Mouse (Mus musculus) layer of hippocampus, adult 11-12 months (tissue): ENCODE data around the gene Kcnc2.

ENCODE experiments used
- DNase-seq: peaks from one replicate; pipeline ENCODE4 v3.0.0; 2022; ENCODE audit warnings: low spot score

The Kcnc2 gene

DNA sequence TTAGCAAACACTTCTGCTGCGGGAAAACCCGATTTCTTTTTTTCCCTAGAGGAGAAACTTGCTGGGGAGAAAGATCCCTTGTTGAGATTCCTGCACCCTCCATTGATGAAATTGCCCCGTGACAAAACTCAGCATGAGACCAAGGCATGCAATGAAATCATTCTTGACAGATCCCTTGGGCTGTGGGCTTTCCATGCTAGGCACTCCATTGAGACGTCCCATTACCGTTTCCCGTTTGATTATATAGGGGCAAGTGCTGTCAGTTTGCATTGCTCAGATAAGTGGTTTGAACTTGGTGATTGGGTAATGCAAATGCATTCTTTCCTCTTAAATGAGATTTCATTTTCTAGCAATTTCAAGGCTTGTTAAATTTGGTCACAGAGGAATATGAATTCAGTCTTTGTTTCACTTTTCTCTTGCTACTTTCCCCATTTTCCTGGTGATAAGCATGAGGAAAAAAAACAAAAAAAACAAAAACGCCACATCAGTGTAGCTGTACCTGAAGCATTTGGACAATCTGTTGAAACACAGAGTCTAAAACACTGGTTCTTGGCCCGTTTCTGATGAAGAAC is 123.6 kb downstream of the Kcnc2 start:
- DNase-seq: no peak

DNA sequence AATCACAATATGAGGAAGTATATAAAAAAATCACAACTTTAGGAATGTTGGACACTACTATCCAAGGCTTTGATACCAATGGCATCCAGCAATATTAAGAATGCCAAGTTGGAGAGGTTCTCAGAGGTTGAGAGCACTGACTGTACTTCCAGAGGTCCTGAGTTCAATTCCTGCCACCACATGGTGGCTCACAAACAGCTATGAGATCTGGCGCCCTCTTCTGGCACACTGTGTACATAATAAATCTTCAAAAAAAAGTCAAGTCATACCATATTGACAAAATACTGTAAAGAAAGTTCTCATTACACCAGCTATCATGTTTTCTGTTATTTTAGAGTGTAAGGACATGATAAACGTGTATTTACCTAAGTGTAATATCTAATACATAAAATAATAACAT is 126.3 kb downstream of the Kcnc2 start:
- DNase-seq: no peak

DNA sequence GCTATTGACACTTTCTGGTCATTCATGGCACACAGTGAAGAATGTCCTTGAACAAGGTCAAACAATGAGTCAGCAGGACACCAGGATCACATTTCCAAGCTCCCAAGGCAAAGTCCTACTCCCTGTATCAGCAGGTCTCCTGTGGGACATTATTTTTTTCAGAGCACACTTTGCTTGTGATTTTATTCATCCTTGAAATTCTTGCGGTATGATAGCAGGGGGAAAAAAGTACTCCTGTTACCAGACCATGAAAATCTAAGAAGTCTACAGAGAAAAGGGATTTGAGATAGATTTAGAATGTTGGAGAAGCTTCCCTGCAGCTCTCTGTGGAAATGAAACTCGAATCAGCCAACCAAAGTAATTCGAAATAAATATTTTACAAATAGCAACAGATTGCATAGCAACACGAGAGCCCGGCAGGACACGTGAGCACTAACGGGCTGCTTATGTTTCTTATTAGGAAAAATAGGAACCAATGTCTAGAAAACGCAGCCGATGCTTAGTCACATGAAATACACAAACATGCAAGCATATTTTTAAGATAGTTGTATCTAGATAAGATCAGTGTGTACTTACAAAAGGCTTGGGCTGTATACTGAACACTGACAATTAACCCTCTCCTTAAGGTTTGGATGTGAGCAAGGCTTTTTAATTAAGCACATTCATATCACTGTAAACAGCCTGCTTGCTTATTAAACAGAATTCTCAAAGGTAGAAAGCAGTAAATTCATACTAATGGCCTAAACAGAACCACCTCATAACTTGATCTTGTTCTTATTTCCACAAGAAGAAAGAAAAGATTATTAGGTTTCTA is 129.9 kb downstream of the Kcnc2 start:
- peak; percentile 15 for DNase-seq

DNA sequence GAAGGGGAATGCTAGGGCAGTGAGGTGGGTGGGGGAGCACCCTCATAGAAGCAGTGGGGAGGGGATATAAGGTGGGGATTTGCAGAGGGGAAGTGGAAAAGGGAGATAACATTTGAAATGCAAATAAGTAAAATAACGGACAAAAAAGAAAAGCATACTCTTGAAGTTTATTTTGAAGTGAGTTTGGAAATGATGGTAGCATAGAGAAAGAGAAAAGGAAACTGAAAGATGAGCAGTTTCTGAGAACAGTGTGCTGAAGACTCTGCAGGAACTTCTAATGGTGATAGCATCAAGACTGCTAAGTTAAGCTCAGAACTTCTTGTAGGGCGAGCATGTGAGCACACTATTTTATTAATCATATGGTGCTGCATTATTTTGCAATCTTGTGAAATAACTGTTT is 138.6 kb downstream of the Kcnc2 start:
- DNase-seq: no peak

- no peak for DNase-seq
Measured at GRCm38 (mm10) chr10:112423327-112423726, 152.4 kb downstream of the Kcnc2 start.

GRCm38 (mm10) chr10:112436950-112437349 is 166.0 kb downstream of the Kcnc2 start:
- no peak for DNase-seq

DNA sequence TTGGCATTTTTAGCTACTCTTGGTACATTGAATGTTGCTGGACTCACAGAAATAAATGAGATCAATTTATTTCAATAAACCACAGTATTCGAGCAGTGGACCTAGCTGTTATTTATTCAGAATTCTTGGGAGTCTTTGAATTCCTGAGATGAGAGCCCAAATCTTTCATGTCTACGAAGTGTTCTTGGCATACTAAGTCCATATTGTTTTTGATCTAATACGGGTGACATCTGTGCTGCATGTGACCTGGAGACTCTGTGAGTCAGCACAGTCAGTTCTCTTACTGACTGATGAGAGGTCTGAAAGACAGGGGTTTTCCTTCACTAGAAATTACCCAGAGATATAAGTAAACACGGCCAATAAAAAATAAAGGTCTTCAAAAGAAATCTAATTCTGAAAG is 173.7 kb downstream of the Kcnc2 start:
- DNase-seq: no peak

- DNase-seq: no peak
Measured at GRCm38 (mm10) chr10:112450910-112451309, 180.0 kb downstream of the Kcnc2 start.

- DNase-seq: peak; percentile 14
Measured at GRCm38 (mm10) chr10:112468689-112469384, 197.9 kb downstream of the Kcnc2 start.

DNA sequence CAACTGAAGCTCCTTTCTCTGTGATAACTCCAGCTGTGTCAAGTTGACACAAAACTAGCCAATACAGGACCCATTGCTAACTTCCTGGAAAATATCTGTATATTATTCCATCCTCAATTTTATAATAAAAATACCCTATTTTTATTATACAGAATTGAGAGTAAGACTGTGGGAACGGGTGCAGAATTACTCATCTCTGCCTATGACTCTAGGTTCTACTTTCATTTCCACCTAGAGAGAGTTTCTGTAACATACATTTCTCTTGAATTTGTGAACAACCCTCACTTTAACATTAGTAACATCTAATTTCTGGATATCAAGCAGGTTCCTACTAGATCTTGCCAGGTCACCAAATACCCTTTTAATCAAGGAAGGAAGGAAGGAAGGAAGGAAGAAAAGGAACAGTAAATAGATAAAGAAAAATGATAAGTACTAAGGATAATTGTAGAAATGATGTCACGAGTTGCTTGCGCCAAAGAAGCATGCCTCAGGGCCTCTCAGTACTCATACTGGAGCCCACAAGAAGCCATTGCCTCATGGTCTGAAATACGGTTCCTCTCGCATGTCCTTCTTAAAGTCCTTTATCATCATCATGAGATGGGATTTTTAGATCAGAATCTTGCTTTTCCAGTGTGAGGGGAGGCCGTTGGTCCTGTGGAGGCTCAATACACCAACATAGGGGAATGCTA is 203.3 kb downstream of the Kcnc2 start:
- no peak for DNase-seq

DNA sequence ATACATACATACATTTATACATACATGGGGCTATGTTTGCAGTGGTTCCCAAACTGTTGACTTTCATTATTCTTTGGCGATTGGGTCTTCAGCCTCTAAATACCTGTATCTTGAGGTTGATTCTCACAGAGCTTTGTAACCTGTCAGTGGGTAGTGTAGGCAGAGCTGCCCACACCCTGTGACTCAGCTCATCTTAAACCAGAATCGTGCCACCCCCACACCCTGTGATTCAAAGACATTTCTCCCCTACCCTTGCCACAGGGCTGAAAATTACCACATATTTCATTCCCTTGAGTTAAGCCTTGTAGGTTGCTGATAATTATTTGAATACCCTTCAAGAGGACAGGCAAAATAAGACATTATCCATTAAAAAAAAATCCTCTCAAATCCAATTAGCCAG is 210.5 kb downstream of the Kcnc2 start:
- no peak for DNase-seq

- DNase-seq: no peak
Measured at GRCm38 (mm10) chr10:112481921-112482607, 211.1 kb downstream of the Kcnc2 start.

- no peak for DNase-seq
Measured at GRCm38 (mm10) chr10:112484387-112485105, 213.6 kb downstream of the Kcnc2 start.

GRCm38 (mm10) chr10:112485819-112486218 is 214.9 kb downstream of the Kcnc2 start:
- no peak for DNase-seq

GRCm38 (mm10) chr10:112488751-112489150 is 217.8 kb downstream of the Kcnc2 start:
- DNase-seq: no peak
